Mouse (Mus musculus) testis, adult 10 weeks (tissue): ENCODE data around the gene Mettl26. TPM values are rescaled to one million over a fixed set of nuclear protein-coding genes. Genes with fewer than 3 reads are reported as not detected.

Source experiments
- polyA plus RNA-seq: library from polyadenylated mRNA; stranded (reverse); fragments of 350-450 nt; fragmentation: Illumina TruSeq; extraction: RNeasy Lipid Tissue Mini Kit (QIAGEN cat#74804); gene quantifications from one replicate; pipeline ENCODE4 v1.2.3, GENCODE M21; 2014; ENCODE audit warnings: low read depth, low replicate concordance

The Mettl26 gene
- polyA plus RNA-seq: 11.0 TPM

DNA sequence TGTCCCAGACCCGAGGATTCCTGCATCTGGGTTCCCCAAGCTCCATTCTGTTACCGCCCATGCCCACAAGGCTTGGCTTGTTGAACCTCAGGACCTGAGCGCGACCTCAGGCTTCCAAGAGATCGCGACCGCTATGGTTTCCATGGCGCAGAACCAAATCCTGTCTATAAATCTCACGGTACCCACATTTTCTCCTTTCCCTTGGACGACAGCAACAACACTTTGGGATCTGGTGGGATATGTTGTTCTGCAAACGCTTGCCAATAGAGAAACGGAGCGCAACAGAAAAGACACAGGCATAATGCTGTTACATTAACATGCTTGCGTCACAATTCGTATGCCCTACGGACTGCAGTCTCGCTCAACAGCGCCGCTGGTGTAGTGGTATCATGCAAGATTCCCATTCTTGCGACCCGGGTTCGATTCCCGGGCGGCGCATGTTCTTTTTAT is at the start of gene Mettl26:
Mettl26 (plus strand) TSS at position 354 of the 450 bp plus-strand sequence.

DNA sequence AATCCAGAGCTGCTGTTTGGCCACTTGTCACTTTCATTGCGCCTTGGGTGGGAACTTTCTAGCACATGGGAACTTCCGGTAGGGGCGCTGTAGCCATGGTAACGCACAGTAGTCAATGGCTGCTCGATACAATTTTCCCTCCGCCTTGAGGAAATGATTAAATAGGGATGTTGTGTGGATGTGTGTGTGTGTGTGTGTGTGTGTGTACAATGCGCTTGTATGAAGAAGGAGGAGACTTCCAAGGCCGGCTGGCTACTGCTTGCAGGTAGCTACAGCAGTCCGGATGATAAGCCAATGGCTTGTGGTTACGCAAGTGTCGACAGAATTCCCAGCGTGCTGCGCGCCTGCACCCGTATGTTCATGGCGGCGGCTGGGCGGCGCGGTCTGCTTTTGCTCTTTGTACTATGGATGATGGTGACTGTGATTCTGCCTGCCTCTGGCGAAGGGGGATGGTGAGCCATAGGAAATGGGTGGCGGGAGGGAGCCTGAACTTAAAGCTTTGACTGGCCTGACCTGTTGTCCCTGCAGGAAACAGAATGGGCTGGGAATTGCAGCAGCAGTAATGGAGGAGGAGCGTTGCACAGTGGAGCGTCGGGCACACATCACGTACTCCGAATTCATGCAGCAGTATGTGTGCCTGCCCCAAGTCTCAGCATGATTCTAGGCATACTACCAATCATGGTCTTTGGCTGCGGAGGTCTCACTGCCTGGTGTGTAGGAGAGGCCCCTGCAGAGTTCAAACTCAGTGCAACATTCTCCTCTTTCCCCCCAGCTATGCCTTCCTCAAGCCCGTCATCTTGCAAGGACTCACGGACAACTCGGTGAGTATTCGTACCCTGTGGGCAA is 45.9 kb upstream of the Mettl26 start, which contains the start of gene Jmjd8:
Jmjd8 (plus strand) TSS at position 156 of the 846 bp plus-strand sequence.

DNA sequence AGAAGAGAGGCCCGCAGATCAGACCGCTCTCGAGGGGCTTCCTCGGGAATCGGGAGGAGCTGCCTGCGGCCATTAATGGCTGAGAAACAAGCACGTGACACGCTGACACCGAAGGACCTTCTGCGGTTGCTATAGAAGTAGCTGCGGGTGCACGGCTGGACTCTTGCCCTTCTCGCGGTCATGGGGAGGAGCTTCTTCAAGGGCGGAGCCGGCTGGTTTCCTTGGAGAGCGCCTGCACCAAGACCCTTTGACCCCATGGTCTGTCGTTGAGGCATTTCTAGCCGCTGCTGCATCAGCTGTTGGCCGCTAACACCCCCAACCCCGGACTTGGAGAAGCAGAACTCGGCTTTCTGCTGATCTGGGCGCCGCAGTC is 41.6 kb upstream of the Mettl26 start, which contains the start of gene Stub1:
Stub1 (minus strand) TSS at position 114 of the 373 bp plus-strand sequence.

DNA sequence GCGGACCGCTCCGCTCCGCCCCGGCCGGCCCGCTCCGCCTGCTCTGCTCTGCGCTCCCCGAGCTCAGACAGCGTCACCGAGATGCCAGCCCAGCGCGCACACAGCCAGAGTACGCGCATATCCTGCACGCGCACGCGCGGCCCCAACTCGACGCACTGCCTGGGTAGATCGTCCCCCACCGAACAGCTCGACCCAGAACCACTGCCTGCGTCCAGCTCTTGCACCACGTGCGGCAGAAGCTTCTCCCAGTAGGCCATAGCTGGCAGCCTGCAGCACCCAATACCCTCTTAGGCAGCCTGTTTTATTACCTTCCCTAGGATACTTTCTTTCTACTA is 37.8 kb upstream of the Mettl26 start, which contains the start of gene Rhbdl1:
Rhbdl1 (minus strand) TSS at position 220 of the 335 bp plus-strand sequence.

DNA sequence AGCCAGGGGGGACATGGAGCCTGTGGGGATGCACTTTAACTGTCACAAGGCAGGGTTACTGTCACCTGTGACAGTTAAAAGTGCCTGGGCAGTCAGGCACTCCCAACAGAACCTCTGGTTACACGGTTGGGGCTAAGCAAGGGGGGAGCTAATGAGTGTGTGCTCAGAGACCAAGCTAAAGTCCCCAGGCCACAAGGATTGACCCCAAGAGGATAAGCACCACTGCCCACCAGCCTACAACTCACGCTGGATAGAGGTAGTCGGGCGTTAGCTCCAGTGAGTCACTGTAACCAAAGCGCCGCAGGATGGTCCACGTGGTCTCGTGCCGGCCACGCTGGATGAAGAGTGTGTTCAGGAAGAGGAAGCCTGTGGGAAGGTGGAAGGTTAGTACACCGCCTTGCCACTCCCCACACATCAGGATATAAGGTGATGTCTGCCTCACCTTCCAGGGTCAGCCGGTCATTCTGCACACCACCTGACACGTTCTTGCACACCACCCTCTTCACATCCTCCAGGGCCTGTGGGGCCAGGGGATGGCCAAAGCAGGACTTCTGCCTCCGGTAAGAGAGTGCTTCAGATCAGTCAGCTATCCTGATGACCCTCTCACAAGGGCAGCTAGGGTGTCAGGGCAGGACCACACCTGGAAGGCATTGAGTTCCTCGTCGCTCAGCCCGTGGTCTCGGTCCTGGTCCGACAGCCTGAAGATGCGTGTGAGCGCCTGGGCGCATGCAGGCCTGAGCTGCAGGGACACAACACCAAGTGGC is 33.6 kb upstream of the Mettl26 start, which contains the start of gene Gm20683:
Gm20683 (minus strand) TSS at position 647 of the 764 bp plus-strand sequence.

DNA sequence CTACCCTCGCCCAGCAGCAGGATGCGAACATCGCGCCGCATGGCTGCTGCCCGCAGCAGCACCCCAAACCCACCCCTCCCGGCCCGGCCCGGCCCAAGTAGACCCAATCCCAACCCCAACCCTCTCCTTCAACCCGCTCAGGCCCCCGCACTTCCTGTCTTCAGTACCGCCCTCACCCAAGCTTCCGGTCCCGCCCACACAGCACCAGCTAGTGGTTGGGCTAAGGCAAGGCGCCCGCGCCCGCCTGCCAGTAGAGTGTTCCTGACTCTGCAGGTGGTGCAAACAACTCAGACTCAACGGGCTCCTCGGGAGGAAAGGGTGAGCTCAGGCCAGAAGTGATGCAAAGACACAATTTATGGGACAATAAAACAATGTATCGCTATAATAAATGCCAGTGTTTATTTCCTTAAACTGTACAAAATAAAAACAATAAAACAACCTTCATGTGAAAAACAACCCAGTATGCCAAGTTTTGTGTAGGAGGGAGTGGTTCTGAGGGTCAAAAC is 30.4 kb upstream of the Mettl26 start, which contains the start of gene Rhot2:
Rhot2 (minus strand) TSS at position 456 of the 506 bp plus-strand sequence.

DNA sequence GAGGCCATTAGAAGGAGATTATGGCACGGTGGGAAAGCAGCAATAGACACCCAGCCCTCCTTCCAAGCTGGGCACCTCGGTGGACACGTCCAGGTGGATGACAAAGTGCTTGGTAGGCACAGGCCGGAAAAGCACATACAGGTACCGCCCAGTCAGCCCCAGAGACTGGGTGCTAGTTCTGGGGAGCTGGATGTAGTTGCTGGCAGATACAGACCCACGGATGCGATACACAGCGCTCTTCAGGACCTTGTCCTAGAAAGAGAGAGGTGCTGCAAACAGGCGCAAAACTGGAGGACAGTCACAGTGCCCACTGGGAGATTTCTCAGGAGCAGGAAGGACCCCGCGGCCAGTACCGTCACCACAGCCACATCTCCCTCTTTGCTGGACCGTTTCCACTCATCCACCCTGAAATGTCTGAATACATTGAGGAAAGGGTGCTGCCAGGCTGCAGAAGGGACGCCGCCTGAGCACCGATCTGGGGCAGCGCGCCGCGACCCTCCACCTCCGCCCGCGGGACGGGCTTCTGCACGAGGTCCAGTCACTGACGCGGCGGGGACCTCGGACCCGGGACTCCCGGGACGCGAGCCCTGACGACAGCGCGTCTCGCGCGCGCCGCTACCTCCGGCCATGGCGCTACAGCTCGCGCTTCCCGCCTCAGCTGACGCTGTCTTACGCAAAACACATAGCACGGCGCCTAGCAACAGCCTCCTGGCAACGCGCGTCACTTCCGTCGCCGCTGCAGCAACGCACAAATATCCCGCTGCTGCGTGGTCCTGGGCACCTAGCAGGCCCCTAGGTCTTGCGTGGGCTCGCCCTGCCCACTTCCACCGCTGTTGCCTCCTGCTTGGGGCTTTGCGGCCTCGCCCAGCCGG is 13.8 kb upstream of the Mettl26 start, which contains the start of gene Wdr90:
Wdr90 (minus strand) TSS at position 670 of the 872 bp plus-strand sequence.

DNA sequence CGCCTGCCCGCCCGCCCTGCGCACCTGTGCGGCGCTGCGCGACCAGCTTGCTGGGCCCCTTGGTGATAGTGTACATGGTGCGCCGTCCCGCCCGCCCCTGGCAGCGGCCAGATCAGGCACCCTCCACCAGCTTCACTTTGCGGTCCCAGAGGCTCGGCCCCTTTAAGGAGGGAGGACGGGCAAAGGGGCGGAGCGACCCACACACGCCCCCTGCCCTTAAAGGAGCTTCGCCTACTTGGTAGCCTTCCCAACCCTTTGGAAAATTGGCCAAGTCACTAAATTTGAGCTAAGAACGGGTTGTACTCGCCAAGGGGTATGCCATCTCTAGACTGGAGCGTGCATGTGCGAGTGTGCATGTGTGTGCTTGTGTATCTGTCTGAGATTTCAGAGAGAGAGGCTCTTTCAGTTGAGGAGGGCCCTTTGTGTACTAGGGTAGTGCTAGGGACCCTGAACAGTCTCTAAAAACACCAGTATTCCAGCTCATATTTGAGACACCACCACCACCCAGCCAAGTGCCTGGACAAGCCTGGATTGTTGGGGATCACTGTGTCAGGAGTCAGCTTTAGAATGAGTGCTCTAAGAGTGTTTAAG is 6.2 kb upstream of the Mettl26 start, which contains the start of gene Mcrip2:
Mcrip2 (minus strand) TSS at position 164 of the 591 bp plus-strand sequence.

DNA sequence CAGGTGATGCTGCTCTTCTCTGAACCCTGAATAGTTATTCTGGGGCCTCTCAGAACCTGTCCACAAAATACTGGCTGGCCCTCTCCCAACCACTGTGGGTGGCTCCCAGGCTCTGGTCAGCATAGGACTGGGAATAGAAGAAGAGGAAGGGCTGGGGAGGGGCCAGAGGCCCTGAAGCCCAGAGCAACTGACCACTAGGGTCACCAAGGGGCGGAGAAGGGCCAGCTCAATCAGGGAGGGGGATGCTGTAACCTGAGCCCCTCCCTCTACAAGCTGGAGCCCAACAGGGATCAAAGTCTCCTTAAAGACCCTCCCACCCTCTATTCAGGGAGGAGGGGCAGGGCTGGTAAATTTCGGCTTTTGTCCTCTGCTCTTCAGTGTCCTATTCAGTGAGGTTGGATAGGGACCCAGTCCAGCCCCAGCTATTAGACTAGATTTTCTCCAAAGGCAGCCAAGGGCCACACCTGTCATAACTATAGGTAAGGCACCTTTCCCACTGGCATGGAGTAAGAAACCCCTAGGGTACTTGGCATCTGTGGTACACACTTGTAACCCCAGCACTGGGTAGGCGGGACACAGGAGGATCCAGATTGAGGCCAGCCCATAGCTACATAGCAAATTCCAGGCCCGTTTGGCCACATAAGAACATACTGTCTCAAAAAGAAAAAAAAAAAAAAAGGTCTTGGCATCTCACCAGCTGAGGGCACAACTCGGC is 5.5 kb downstream of the Mettl26 start, which contains the start of gene Wfikkn1:
Wfikkn1 (minus strand) TSS at position 663 of the 715 bp plus-strand sequence.

DNA sequence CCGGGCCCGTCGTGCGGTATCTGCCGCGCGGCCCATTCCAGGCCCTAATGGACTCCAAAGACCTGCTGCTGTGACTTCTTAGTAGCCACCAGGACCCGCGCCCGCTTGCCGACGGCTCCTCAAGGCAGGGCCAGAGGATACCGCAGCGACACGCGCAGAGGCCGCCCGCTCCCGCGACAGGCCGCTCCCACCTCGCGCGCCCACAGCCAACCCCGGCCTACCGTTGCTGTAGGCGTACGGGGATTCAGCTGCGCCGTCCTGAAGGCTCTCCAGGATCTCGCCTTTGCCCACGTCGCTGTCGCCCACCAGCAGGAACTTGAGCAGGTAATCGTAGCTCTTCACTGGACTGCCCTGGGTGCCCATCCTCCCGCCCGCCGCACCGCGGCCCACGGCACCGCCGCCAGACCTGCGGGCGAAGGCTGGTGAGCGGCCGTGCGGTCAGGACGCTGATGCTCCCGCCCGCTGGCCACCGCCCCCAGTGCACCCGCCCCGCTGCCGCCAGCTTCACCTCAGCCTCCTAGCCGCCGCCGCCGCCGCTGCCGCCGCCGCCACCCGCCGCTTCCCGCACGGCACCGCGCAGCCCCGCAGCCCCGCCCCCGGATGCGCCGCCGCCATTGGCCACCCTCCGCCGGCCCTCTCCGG is 44.4 kb downstream of the Mettl26 start, which contains the start of gene Rab40c:
Rab40c (minus strand) TSS at position 584 of the 642 bp plus-strand sequence.

Other genes with a start within 250 kb of the Mettl26 start
- gene Gng13, start 157.9 kb upstream of the Mettl26 start, polyA plus RNA-seq: not detected
- 1.6 TPM for gene Chtf18, start 147.7 kb upstream of the Mettl26 start, polyA plus RNA-seq
- gene Rpusd1, start 147.4 kb upstream of the Mettl26 start, polyA plus RNA-seq: not detected
- gene Mslnl, start 139.0 kb upstream of the Mettl26 start, polyA plus RNA-seq: not detected
- 0.22 TPM for gene Msln, start 120.7 kb upstream of the Mettl26 start, polyA plus RNA-seq
- gene Narfl, start 101.3 kb upstream of the Mettl26 start, polyA plus RNA-seq: 1.4 TPM
- gene Haghl, start 89.4 kb upstream of the Mettl26 start, polyA plus RNA-seq: 0.55 TPM
- 0.49 TPM for gene Ccdc78, start 88.5 kb upstream of the Mettl26 start, polyA plus RNA-seq
- 0.43 TPM for gene Fam173a, start 82.2 kb upstream of the Mettl26 start, polyA plus RNA-seq
- gene AC134908.4, start 79.4 kb upstream of the Mettl26 start, polyA plus RNA-seq: 0.35 TPM
- 0.24 TPM for gene Metrn, start 77.9 kb upstream of the Mettl26 start, polyA plus RNA-seq
- 0.60 TPM for gene Fbxl16, start 66.0 kb upstream of the Mettl26 start, polyA plus RNA-seq
- 1.0 TPM for gene Wdr24, start 51.4 kb upstream of the Mettl26 start, polyA plus RNA-seq
- 1.1 TPM for gene Jmjd8, start 46.2 kb upstream of the Mettl26 start, polyA plus RNA-seq
- gene Stub1, start 41.7 kb upstream of the Mettl26 start, polyA plus RNA-seq: 3.4 TPM
- not detected for gene Rhbdl1, start 37.8 kb upstream of the Mettl26 start, polyA plus RNA-seq
- gene Gm20683, start 33.3 kb upstream of the Mettl26 start, polyA plus RNA-seq: not detected
- gene Rhot2, start 30.2 kb upstream of the Mettl26 start, polyA plus RNA-seq: 4.0 TPM
- gene Wdr90, start 13.6 kb upstream of the Mettl26 start, polyA plus RNA-seq: 3.1 TPM
- gene Mcrip2, start 6.3 kb upstream of the Mettl26 start, polyA plus RNA-seq: 0.78 TPM
- not detected for gene Wfikkn1, start 5.8 kb downstream of the Mettl26 start, polyA plus RNA-seq
- gene Rab40c, start 44.7 kb downstream of the Mettl26 start, polyA plus RNA-seq: 1.7 TPM
- gene Pigq, start 69.9 kb downstream of the Mettl26 start, polyA plus RNA-seq: 4.1 TPM
- gene Nhlrc4, start 69.9 kb downstream of the Mettl26 start, polyA plus RNA-seq: not detected
- not detected for gene A930017K11Rik, start 77.5 kb downstream of the Mettl26 start, polyA plus RNA-seq
- 0.77 TPM for gene Capn15, start 110.7 kb downstream of the Mettl26 start, polyA plus RNA-seq
- 5.5 TPM for gene Rab11fip3, start 194.5 kb downstream of the Mettl26 start, polyA plus RNA-seq
- 4.7 TPM for gene Decr2, start 215.3 kb downstream of the Mettl26 start, polyA plus RNA-seq
- 0.39 TPM for gene Nme4, start 220.5 kb downstream of the Mettl26 start, polyA plus RNA-seq
- 12.6 TPM for gene Tmem8, start 238.2 kb downstream of the Mettl26 start, polyA plus RNA-seq
- gene Mrpl28, start 248.4 kb downstream of the Mettl26 start, polyA plus RNA-seq: 5.5 TPM